Mouse (Mus musculus) lung, postnatal 0 days (tissue): ENCODE results near the gene Sorl1. TPM values are rescaled to one million over a fixed set of nuclear protein-coding genes. Genes with fewer than 3 reads are reported as not detected.

ENCODE experiments used
- ATAC-seq: fragments of 200-750 bp; cut with Nextera tagmentation; 2 replicates; pipeline ENCODE4 v1.8.0; 2017; ENCODE audit warnings: moderate library complexity
- DNase-seq: peaks from one replicate; pipeline ENCODE4 v3.0.0-alpha.2; 2016; ENCODE audit warnings: low spot score
- H3K27ac ChIP-seq: fragments of 300-500 bp; sonication (generic); 2 replicates; pipeline ENCODE4 v1.5.1; 2014; ENCODE audit warnings: antibody characterized with exemption, mild to moderate bottlenecking, low read length, mixed read lengths
- H3K27me3 ChIP-seq: fragments of 300-500 bp; sonication (generic); replicated peaks from 2 replicates; pipeline ENCODE4 v1.6.1; 2014; ENCODE audit warnings: low read length, mixed read lengths; ENCODE audit not compliant: insufficient read depth
- H3K36me3 ChIP-seq: fragments of 300-500 bp; sonication (generic); 2 replicates; pipeline ENCODE4 v1.6.1; 2014; ENCODE audit warnings: low read length, mixed read lengths; ENCODE audit not compliant: insufficient read depth
- H3K4me1 ChIP-seq: fragments of 300-500 bp; sonication (generic); 2 replicates; pipeline ENCODE4 v1.6.1; 2014; ENCODE audit warnings: antibody characterized with exemption, low read depth, low read length, mixed read lengths; ENCODE audit not compliant: insufficient read depth
- H3K4me2 ChIP-seq: fragments of 300-500 bp; sonication (generic); replicated peaks from 2 replicates; pipeline ENCODE4 v1.6.1; 2014; ENCODE audit warnings: low read depth, mild to moderate bottlenecking, low read length, moderate library complexity, mixed read lengths
- H3K4me3 ChIP-seq: fragments of 300-500 bp; sonication (generic); 2 replicates; pipeline ENCODE4 v1.5.1; 2014; ENCODE audit warnings: low read depth, low read length
- H3K9ac ChIP-seq: fragments of 300-500 bp; sonication (generic); replicated peaks from 2 replicates; pipeline ENCODE4 v1.6.1; 2014; ENCODE audit warnings: low read depth, mild to moderate bottlenecking
- H3K9me3 ChIP-seq: fragments of 300-500 bp; sonication (generic); 2 replicates; pipeline ENCODE4 v1.6.1; 2016; ENCODE audit warnings: low read length, mixed read lengths
- CTCF ChIP-seq: IDR thresholded peaks from 2 replicates; pipeline ENCODE4 v1.5.1; 2016; ENCODE audit warnings: antibody characterized with exemption, mild to moderate bottlenecking
- EP300 ChIP-seq: IDR thresholded peaks from 2 replicates; pipeline ENCODE4 v1.6.1; 2016; ENCODE audit warnings: antibody characterized with exemption, mild to moderate bottlenecking, control low read depth
- WGBS: fragments of 180-500 bp; shearing (Covaris S2); extraction: QIAGEN DNeasy Blood & Tissue Kit; methylation state at CpG from one replicate; pipeline ENCODE4 v1.1.7; 2014; 5-methylcytosine and 5-hydroxymethylcytosine counted together
- polyA plus RNA-seq: library from polyadenylated mRNA; unstranded; fragments of >200 nt; fragmentation: Nextera tagmentation; extraction: Ambion mirVana; gene quantifications from 2 replicates; pipeline ENCODE4 v1.2.1, GENCODE M21; 2015

Sorl1 gene
- polyA plus RNA-seq, 1 experiment from 2014 or later = 18.4 TPM

- ATAC-seq = no peak
- Histone ChIP-seq H3K4me2 (no peak overlapping the region), H3K4me3 (no peak overlapping the region), H3K4me1 (no peaks in the 10 kb centered on the region), H3K9ac (no peak overlapping the region), H3K36me3 (no peaks in the 10 kb centered on the region), H3K27me3 (no peaks in the 10 kb centered on the region), H3K27ac (no peak overlapping the region), H3K9me3 (no peaks in the 10 kb centered on the region)
- no peak for TF ChIP-seq CTCF
- no peak for TF ChIP-seq EP300
- DNase-seq = no peak
- WGBS = 68% methylated on average over 4 of the region's 4 CpGs
Measured at GRCm38 (mm10) chr9:41942970-41943635, 181.0 kb downstream of the Sorl1 start.

GRCm38 (mm10) chr9:41940311-41940853, 183.7 kb downstream of the Sorl1 start:
- Histone ChIP-seq H3K4me3 (no peak overlapping the region), H3K36me3 (no peaks in the 10 kb centered on the region), H3K9ac (no peak overlapping the region), H3K27ac (no peak overlapping the region), H3K9me3 (no peaks in the 10 kb centered on the region), H3K4me2 (no peak overlapping the region), H3K27me3 (no peaks in the 10 kb centered on the region), H3K4me1 (no peaks in the 10 kb centered on the region)
- DNase-seq (no peak), ATAC-seq (no peak)
- TF ChIP-seq EP300 = no peak
- no peak for TF ChIP-seq CTCF
- 73% methylated on average over 10 of the region's 10 CpGs for WGBS

GRCm38 (mm10) chr9:41938449-41938848, 185.6 kb downstream of the Sorl1 start:
- ATAC-seq = no peak
- no peaks in the 10 kb centered on the region for H3K36me3 ChIP-seq
- H3K4me2 ChIP-seq = no peak overlapping the region
- H3K27ac ChIP-seq = no peak overlapping the region
- no peaks in the 10 kb centered on the region for H3K9me3 ChIP-seq
- no peaks in the 10 kb centered on the region for H3K4me1 ChIP-seq
- WGBS = 43% methylated on average over 8 of the region's 8 CpGs
- no peaks in the 10 kb centered on the region for H3K27me3 ChIP-seq
- H3K9ac ChIP-seq = no peak overlapping the region
- DNase-seq = no peak
- no peak overlapping the region for H3K4me3 ChIP-seq
- no peak for TF ChIP-seq CTCF
- TF ChIP-seq EP300 = no peak

GRCm38 (mm10) chr9:41937967-41938348, 186.1 kb downstream of the Sorl1 start:
- Histone ChIP-seq H3K4me2 (no peak overlapping the region), H3K36me3 (no peaks in the 10 kb centered on the region), H3K4me3 (no peak overlapping the region), H3K27ac (no peak overlapping the region), H3K9ac (no peak overlapping the region), H3K27me3 (no peaks in the 10 kb centered on the region), H3K4me1 (no peaks in the 10 kb centered on the region), H3K9me3 (no peaks in the 10 kb centered on the region)
- no peak for ATAC-seq
- WGBS = 8% methylated on average over 3 of the region's 3 CpGs
- TF ChIP-seq CTCF (no peak), EP300 (no peak)
- DNase-seq = peak; percentile 32

GRCm38 (mm10) chr9:41937341-41937966, 186.6 kb downstream of the Sorl1 start:
- ATAC-seq (no peak), DNase-seq (no peak)
- no peak overlapping the region for H3K4me2 ChIP-seq
- no peak overlapping the region for H3K27ac ChIP-seq
- TF ChIP-seq CTCF = no peak
- no peak for TF ChIP-seq EP300
- 61% methylated on average over 8 of the region's 8 CpGs for WGBS
- no peaks in the 10 kb centered on the region for H3K9me3 ChIP-seq
- H3K27me3 ChIP-seq = no peaks in the 10 kb centered on the region
- H3K36me3 ChIP-seq = no peaks in the 10 kb centered on the region
- no peaks in the 10 kb centered on the region for H3K4me1 ChIP-seq
- no peak overlapping the region for H3K4me3 ChIP-seq
- no peak overlapping the region for H3K9ac ChIP-seq

- ATAC-seq = no peak
- Histone ChIP-seq H3K4me3 (no peak overlapping the region), H3K36me3 (no peaks in the 10 kb centered on the region), H3K27ac (no peak overlapping the region), H3K27me3 (no peaks in the 10 kb centered on the region), H3K9me3 (no peaks in the 10 kb centered on the region), H3K4me2 (no peak overlapping the region), H3K9ac (no peak overlapping the region), H3K4me1 (no peaks in the 10 kb centered on the region)
- 36% methylated on average over 1 of the region's 1 CpGs for WGBS
- TF ChIP-seq CTCF (no peak), EP300 (no peak)
- peak; percentile 23 for DNase-seq
Measured at GRCm38 (mm10) chr9:41936598-41936997, 187.5 kb downstream of the Sorl1 start.
